Mouse (Mus musculus): ENCODE measurements around the gene Depdc1a.

The Depdc1a gene

GRCm38 (mm10) chr3:159495243-159495801 lies at the start of gene Depdc1a:
Gene Depdc1a, plus strand, starts transcription at chr3:159495433.
- peak; percentile 92 for DNase-seq

- DNase-seq, result no peak
Measured at GRCm38 (mm10) chr3:159470059-159470458, 25.2 kb upstream of the Depdc1a start.

- no peak for DNase-seq
Measured at GRCm38 (mm10) chr3:159475465-159475864, 19.8 kb upstream of the Depdc1a start.

GRCm38 (mm10) chr3:159477250-159477962 lies 17.8 kb upstream of the Depdc1a start:
- no peak for DNase-seq

- peak; percentile 3 to 14 for DNase-seq
Measured at GRCm38 (mm10) chr3:159494709-159495108, 524 bp upstream of the Depdc1a start.

GRCm38 (mm10) chr3:159508899-159509298 lies 13.7 kb downstream of the Depdc1a start:
- DNase-seq, result no peak

GRCm38 (mm10) chr3:159528563-159528962 lies 33.3 kb downstream of the Depdc1a start:
- no peak for DNase-seq

GRCm38 (mm10) chr3:159548303-159548702 lies 53.1 kb downstream of the Depdc1a start:
- DNase-seq, result peak; percentile 30 to 35

GRCm38 (mm10) chr3:159550224-159550623 lies 55.0 kb downstream of the Depdc1a start:
- no peak for DNase-seq

Measured in cerebellum, postnatal 14 days (tissue).